In genomic region chr2:158243129-158243870, GRCm38 (mm10) we compare ENCODE assay signal across 10 mouse cellular contexts. TPM values are rescaled to one million over a fixed set of nuclear protein-coding genes. Genes with fewer than 3 reads are reported as not detected.
DNase-seq lines count a peak whose midpoint lies in the region; ATAC-seq and TF ChIP-seq lines count a peak whose summit lies in the region.
"Had no signal": no experiment of that assay in that cellular context is flagged by ENCODE, and none has a peak within 500 bp of the region (broad histone marks: within the 10 kb centered on the region; RNA-seq: fewer than 3 reads in every experiment).

No protein-coding gene starts in this region.

- peak overlapping the region; percentile 55; the same call in 1 of the 2 replicates for H3K27ac ChIP-seq in limb, embryonic 14.5 days (replicated peaks; ENCODE audit: low read depth, low read length)
- no peak overlapping the region for H3K27ac ChIP-seq in midbrain, embryonic 13.5 days
- H3K27ac ChIP-seq: forebrain, embryonic 15.5 days had no signal

- no peaks in the 10 kb centered on the region for H3K36me3 ChIP-seq in limb, embryonic 14.5 days (ENCODE audit: control insufficient read depth, insufficient read depth, low read length)
- H3K36me3 ChIP-seq in midbrain, embryonic 13.5 days, result no peaks in the 10 kb centered on the region
- H3K36me3 ChIP-seq: forebrain, embryonic 15.5 days had no signal

- H3K4me2 ChIP-seq in limb, embryonic 14.5 days (replicated peaks; ENCODE audit: low read depth, low read length, severe bottlenecking), result no peak overlapping the region
- H3K4me2 ChIP-seq in midbrain, embryonic 13.5 days (replicated peaks), result no peak overlapping the region
- H3K4me2 ChIP-seq: forebrain, embryonic 15.5 days had no signal

- H3K4me1 ChIP-seq in limb, embryonic 14.5 days (ENCODE audit: control insufficient read depth, insufficient read depth, low read length), result peaks cover 4% of the 10 kb centered on the region; the same call in 1 of the 2 replicates
- no peaks in the 10 kb centered on the region for H3K4me1 ChIP-seq in midbrain, embryonic 13.5 days (replicated peaks)

- no peak for ATAC-seq in limb, embryonic 14.5 days (ENCODE audit: low FRiP score, low read depth)
- no peak for ATAC-seq in midbrain, embryonic 13.5 days
- ATAC-seq: forebrain, embryonic 15.5 days had no signal

- no peaks in the 10 kb centered on the region for H3K27me3 ChIP-seq in limb, embryonic 14.5 days (ENCODE audit: control insufficient read depth, insufficient read depth, low read length)
- H3K27me3 ChIP-seq in midbrain, embryonic 13.5 days, result no peaks in the 10 kb centered on the region
- H3K27me3 ChIP-seq: forebrain, embryonic 15.5 days had no signal

- peak; percentile 45 for DNase-seq in adrenal gland, postnatal 14 days
- DNase-seq in adrenal gland, adult 8-10 months, result no peak
- peak; percentile 39 for DNase-seq in R1 (ENCODE audit: low read depth, low spot score)
- DNase-seq in gastrocnemius, postnatal 14 days, result peak; percentile 62
- DNase-seq in limb, embryonic 14.5 days (ENCODE audit: low spot score), result no peak
- DNase-seq in embryo, embryonic 10 days (ENCODE audit: low spot score), result no peak
- DNase-seq in thymus, adult 18-20 months, result no peak
- DNase-seq: liver had no signal

- H3K4me3 ChIP-seq in limb, embryonic 14.5 days (replicated peaks; ENCODE audit: low read length), result no peak overlapping the region
- no peak overlapping the region for H3K4me3 ChIP-seq in midbrain, embryonic 13.5 days (replicated peaks)
- H3K4me3 ChIP-seq: forebrain, embryonic 15.5 days had no signal

- intact Hi-C loops in gastrocnemius, postnatal 14 days (cut with DNase I; ENCODE audit: low total_unique reads), result no loop called here

- no peak overlapping the region for H3K9ac ChIP-seq in limb, embryonic 14.5 days (ENCODE audit: low read depth, low read length, severe bottlenecking)
- H3K9ac ChIP-seq in midbrain, embryonic 13.5 days (replicated peaks), result no peak overlapping the region
- H3K9ac ChIP-seq: forebrain, embryonic 15.5 days had no signal

- WGBS in limb, embryonic 14.5 days, result 67% methylated on average over 18 of the region's 18 CpGs
- 84% methylated on average over 18 of the region's 18 CpGs for WGBS in midbrain, embryonic 13.5 days

- TF ChIP-seq POLR2A in limb, embryonic 14.5 days (IDR thresholded peaks at IDR 0.05; ENCODE audit: borderline replicate concordance, extremely low read depth, insufficient read depth, insufficient read length), result no peak

- no peaks in the 10 kb centered on the region for H3K9me3 ChIP-seq in limb, embryonic 14.5 days (ENCODE audit: control insufficient read depth, low read length)
- H3K9me3 ChIP-seq in midbrain, embryonic 13.5 days, result no peaks in the 10 kb centered on the region
- H3K9me3 ChIP-seq: forebrain, embryonic 15.5 days had no signal

RNA-seq across cellular contexts. Expression of gene D630003M21Rik, which starts 14.3 kb away (rescaled TPM):
- 2.0 and 2.4 TPM in 2 replicates for total RNA-seq in adrenal gland, postnatal 14 days (2021)
- total RNA-seq in adrenal gland, adult 8-10 months (2022), result 1 to 10 TPM; 1.4 to 7.8 (median 4.4) TPM
- 1 to 10 TPM; 3.3 to 4.2 TPM for total RNA-seq in gastrocnemius, postnatal 14 days (2021)
- 19.2 and 28.5 TPM in 2 replicates for polyA plus RNA-seq in limb, embryonic 14.5 days (2012; rRNA removed)
- 12.7 and 15.5 TPM in 2 replicates for polyA plus RNA-seq in limb, embryonic 14.5 days (2014; fragmentation: Nextera tagmentation; extraction: Ambion mirVana)
- 1.6 and 2.4 TPM in 2 replicates for polyA plus RNA-seq in midbrain, embryonic 13.5 days (2015; fragmentation: Nextera tagmentation; extraction: Ambion mirVana)

RNA-seq across cellular contexts. Expression of gene Bpi, which starts 14.6 kb away (rescaled TPM):
- total RNA-seq in adrenal gland, postnatal 14 days (2021), result not detected in 2 replicates
- total RNA-seq in adrenal gland, adult 8-10 months (2022), result not detected
- total RNA-seq in gastrocnemius, postnatal 14 days (2021), result not detected
- 0.03 TPM in 2 replicates for polyA plus RNA-seq in limb, embryonic 14.5 days (2012; rRNA removed)
- polyA plus RNA-seq in limb, embryonic 14.5 days (2014; fragmentation: Nextera tagmentation; extraction: Ambion mirVana), result not detected in 2 replicates
- polyA plus RNA-seq in midbrain, embryonic 13.5 days (2015; fragmentation: Nextera tagmentation; extraction: Ambion mirVana), result not detected in 2 replicates
- polyA plus RNA-seq: forebrain, embryonic 15.5 days had no signal

Comparison
In these comparisons a context has a peak if more than half of its experiments do, and no peak if none do; other contexts are left out.
1. DNase-seq: peak in adrenal gland, postnatal 14 days (single experiment), R1 (single experiment) and gastrocnemius, postnatal 14 days (single experiment); none in adrenal gland, adult 8-10 months (single experiment), limb, embryonic 14.5 days (single experiment), embryo, embryonic 10 days (single experiment) and thymus, adult 18-20 months (0 of 2).